Comparison of ENCODE assay signal across 22 mouse cellular contexts in genomic region chr1:46912506-46913156, GRCm38 (mm10). TPM values are rescaled to one million over a fixed set of nuclear protein-coding genes. Genes with fewer than 3 reads are reported as not detected.
DNase-seq lines count a peak whose midpoint lies in the region; TF ChIP-seq lines count a peak whose summit lies in the region.
"Had no signal": no experiment of that assay in that cellular context is flagged by ENCODE, and none has a peak within 500 bp of the region (broad histone marks: within the 10 kb centered on the region; RNA-seq: fewer than 3 reads in every experiment).

No protein-coding gene starts in this region.

- peak; percentile 25 for DNase-seq in heart, adult 11 months
- no peak for DNase-seq in heart, embryonic 10.5 days (ENCODE audit: low spot score)
- DNase-seq in 3T3-L1 (ENCODE audit: low read depth, low spot score) = peak; percentile 2
- peak; percentile 27 for DNase-seq in CD4-positive helper T cell, adult 2 months (ENCODE audit: low read depth, low spot score)
- DNase-seq in brain, embryonic 14.5 days (ENCODE audit: low read depth) = peak; percentile 6
- DNase-seq in embryo, embryonic 10.5 days (ENCODE audit: low spot score) = no peak
- DNase-seq in kidney, postnatal 10 days = no peak
- DNase-seq in layer of hippocampus, postnatal 25 days (ENCODE audit: extremely low spot score in 1 of 2, low spot score in 1 of 2) = no peak
- DNase-seq: adrenal gland, adult 2 months; adrenal gland, postnatal 36 days; B cell, adult 2 months; cerebellum, adult 11-12 months; cerebellum, adult 9-11 months; cerebellum, postnatal 36 days; gastrocnemius, postnatal 10 days; heart, adult 2 months; kidney, adult 18-20 months had no signal

- peaks cover 3% of the 10 kb centered on the region; the same call in 1 of the 2 replicates for H3K4me1 ChIP-seq in heart, embryonic 10.5 days
- H3K4me1 ChIP-seq: embryonic facial prominence, embryonic 10.5 days; forebrain, embryonic 10.5 days; hindbrain, embryonic 15.5 days had no signal

- no peak for TF ChIP-seq POLR2A in brain, embryonic 14.5 days (IDR thresholded peaks at IDR 0.05; ENCODE audit: borderline replicate concordance, extremely low read depth, insufficient read depth, insufficient read length, poor library complexity, severe bottlenecking)

- no peak overlapping the region for H3K27ac ChIP-seq in heart, embryonic 10.5 days
- H3K27ac ChIP-seq: embryonic facial prominence, embryonic 10.5 days; forebrain, embryonic 10.5 days; heart, adult 2 months; hindbrain, embryonic 10.5 days; hindbrain, embryonic 15.5 days had no signal

- no peaks in the 10 kb centered on the region for H3K36me3 ChIP-seq in heart, embryonic 10.5 days
- H3K36me3 ChIP-seq: embryonic facial prominence, embryonic 10.5 days; forebrain, embryonic 10.5 days; heart, embryonic 12.5 days; hindbrain, embryonic 10.5 days; hindbrain, embryonic 15.5 days had no signal

- H3K27me3 ChIP-seq in heart, embryonic 10.5 days (ENCODE audit: insufficient read depth, poor library complexity, severe bottlenecking) = no peaks in the 10 kb centered on the region
- H3K27me3 ChIP-seq: heart, embryonic 12.5 days; hindbrain, embryonic 15.5 days had no signal

- no peak for TF ChIP-seq CTCF in brain, embryonic 14.5 days (IDR thresholded peaks at IDR 0.05; ENCODE audit: borderline replicate concordance, extremely low read depth, insufficient read depth, insufficient read length)

- 86% methylated on average over 1 of the region's 1 CpGs for WGBS in heart, embryonic 10.5 days

- no peak overlapping the region for H3K4me3 ChIP-seq in heart, embryonic 10.5 days
- H3K4me3 ChIP-seq: embryonic facial prominence, embryonic 10.5 days; forebrain, embryonic 10.5 days; heart, adult 2 months; heart, embryonic 12.5 days; hindbrain, embryonic 10.5 days; hindbrain, embryonic 15.5 days had no signal

- H3K9me3 ChIP-seq in heart, embryonic 10.5 days = no peaks in the 10 kb centered on the region
- H3K9me3 ChIP-seq: embryonic facial prominence, embryonic 10.5 days; hindbrain, embryonic 15.5 days had no signal

RNA-seq across cellular contexts. Expression of gene Slc39a10, which starts 20.0 kb away (rescaled TPM):
- polyA plus RNA-seq in heart, embryonic 10.5 days (2016; fragmentation: Nextera tagmentation; extraction: Ambion mirVana) = 47.5 and 51.3 TPM in 2 replicates
- polyA plus RNA-seq in brain, embryonic 14.5 days (2012; rRNA removed) = 49.1 and 65.8 TPM in 2 replicates
- 100 to 1,000 TPM in 1 of 2 experiments, 10 to 100 TPM in 1; 97.3 to 107 TPM for total RNA-seq in layer of hippocampus, postnatal 25 days (2021)

Comparison
In these comparisons a context has a peak if more than half of its experiments do, and no peak if none do; other contexts are left out.
1. DNase-seq: peak in heart, adult 11 months (single experiment), 3T3-L1 (single experiment), CD4-positive helper T cell, adult 2 months (single experiment) and brain, embryonic 14.5 days (single experiment); none in heart, embryonic 10.5 days (single experiment), embryo, embryonic 10.5 days (single experiment), kidney, postnatal 10 days (single experiment) and layer of hippocampus, postnatal 25 days (0 of 2).